12 mouse cellular contexts compared by ENCODE assay signal in genomic region chr2:103901457-103901856, GRCm38 (mm10). TPM values are rescaled to one million over a fixed set of nuclear protein-coding genes. Genes with fewer than 3 reads are reported as not detected.
DNase-seq lines count a peak whose midpoint lies in the region; ATAC-seq and TF ChIP-seq lines count a peak whose summit lies in the region.
"Had no signal": no experiment of that assay in that cellular context is flagged by ENCODE, and none has a peak within 500 bp of the region (broad histone marks: within the 10 kb centered on the region; RNA-seq: fewer than 3 reads in every experiment).

No protein-coding gene starts in this region.

- H3K27me3 ChIP-seq in liver, embryonic 14.5 days (ENCODE audit: control insufficient read depth, insufficient read depth, low read length): no peaks in the 10 kb centered on the region
- H3K27me3 ChIP-seq in forebrain, embryonic 14.5 days (replicated peaks; ENCODE audit: control insufficient read depth, insufficient read depth, low read length): no peaks in the 10 kb centered on the region
- no peaks in the 10 kb centered on the region for H3K27me3 ChIP-seq in intestine, embryonic 15.5 days (replicated peaks)
- H3K27me3 ChIP-seq: midbrain, embryonic 15.5 days had no signal

- WGBS in liver, embryonic 14.5 days (ENCODE audit: insufficient replicate concordance): 72% methylated on average over 1 of the region's 1 CpGs
- WGBS in forebrain, embryonic 14.5 days: 79% methylated on average over 1 of the region's 1 CpGs
- 84% methylated on average over 1 of the region's 1 CpGs for WGBS in intestine, embryonic 15.5 days

- DNase-seq in adrenal gland, adult 2 months: peak; percentile 50
- no peak for DNase-seq in adrenal gland, postnatal 4 days (ENCODE audit: low spot score in 2 of 2)
- peak; percentile 46 for DNase-seq in thymus, postnatal 0 days (ENCODE audit: low spot score)
- DNase-seq in thymus, adult 18-20 months: no peak
- no peak for DNase-seq in liver, embryonic 14.5 days (ENCODE audit: low read depth in 3 of 3, low spot score in 3 of 3)
- no peak for DNase-seq in cerebellum, postnatal 10 days
- DNase-seq in forebrain, embryonic 14.5 days (ENCODE audit: low spot score): no peak
- DNase-seq: cerebellum, postnatal 36 days; gastrocnemius, postnatal 10 days had no signal

- peaks cover 69 to 84% of the 10 kb centered on the region in 2 experiments for H3K4me1 ChIP-seq in liver, embryonic 14.5 days (replicated peaks; ENCODE audit: control insufficient read depth in 2 of 2, insufficient read depth in 2 of 2, low read length in 1 of 2)
- peaks cover 6% of the 10 kb centered on the region for H3K4me1 ChIP-seq in forebrain, embryonic 14.5 days (ENCODE audit: control insufficient read depth, insufficient read depth, low read length)
- H3K4me1 ChIP-seq in intestine, embryonic 15.5 days (replicated peaks): no peaks in the 10 kb centered on the region; the same call in 1 of the 2 replicates

- no peaks in the 10 kb centered on the region for H3K9me3 ChIP-seq in liver, embryonic 14.5 days (ENCODE audit: control insufficient read depth, low read length)
- H3K9me3 ChIP-seq in forebrain, embryonic 14.5 days (replicated peaks; ENCODE audit: control insufficient read depth, low read length): no peaks in the 10 kb centered on the region
- H3K9me3 ChIP-seq in intestine, embryonic 15.5 days: no peaks in the 10 kb centered on the region
- H3K9me3 ChIP-seq: midbrain, embryonic 15.5 days had no signal

- ATAC-seq in liver, embryonic 14.5 days (ENCODE audit: insufficient read depth): no peak
- no peak for ATAC-seq in forebrain, embryonic 14.5 days
- ATAC-seq in intestine, embryonic 15.5 days: no peak
- ATAC-seq: midbrain, embryonic 15.5 days had no signal

- TF ChIP-seq EP300 in liver, embryonic 14.5 days (IDR thresholded peaks at IDR 0.05; ENCODE audit: low read depth): no peak

- peak overlapping the region; percentile 78 for H3K27ac ChIP-seq in liver, embryonic 14.5 days
- H3K27ac ChIP-seq in forebrain, embryonic 14.5 days (ENCODE audit: low read depth, low read length): no peak overlapping the region
- H3K27ac ChIP-seq in intestine, embryonic 15.5 days: no peak overlapping the region
- H3K27ac ChIP-seq: left cerebral cortex, adult 2 months; midbrain, embryonic 15.5 days had no signal

- H3K36me3 ChIP-seq in liver, embryonic 14.5 days (replicated peaks; ENCODE audit: control insufficient read depth, insufficient read depth, low read depth): peaks cover 3% of the 10 kb centered on the region; the same call in 1 of the 2 replicates
- H3K36me3 ChIP-seq in forebrain, embryonic 14.5 days (ENCODE audit: control insufficient read depth, insufficient read depth, low read length): no peaks in the 10 kb centered on the region
- H3K36me3 ChIP-seq in intestine, embryonic 15.5 days: no peaks in the 10 kb centered on the region
- H3K36me3 ChIP-seq: midbrain, embryonic 15.5 days had no signal

- no peak for TF ChIP-seq CTCF in liver, embryonic 14.5 days (IDR thresholded peaks at IDR 0.05; ENCODE audit: low read depth)

- peak overlapping the region; percentile 65 for H3K4me2 ChIP-seq in liver, embryonic 14.5 days (ENCODE audit: low read depth)
- no peak overlapping the region for H3K4me2 ChIP-seq in forebrain, embryonic 14.5 days (ENCODE audit: low read length)
- no peak overlapping the region for H3K4me2 ChIP-seq in intestine, embryonic 15.5 days (replicated peaks)
- H3K4me2 ChIP-seq: midbrain, embryonic 15.5 days had no signal

- H3K9ac ChIP-seq in liver, embryonic 14.5 days (replicated peaks): peak overlapping the region; percentile 15
- no peak overlapping the region for H3K9ac ChIP-seq in forebrain, embryonic 14.5 days (ENCODE audit: low read length)
- no peak overlapping the region for H3K9ac ChIP-seq in intestine, embryonic 15.5 days
- H3K9ac ChIP-seq: midbrain, embryonic 15.5 days had no signal

- peak overlapping the region in 1 of 2 experiments; percentile 46; a peak in 1 of 4 replicates for H3K4me3 ChIP-seq in liver, embryonic 14.5 days (ENCODE audit: insufficient read depth in 1 of 2, low read depth in 2 of 2, low read length in 2 of 2)
- no peak overlapping the region for H3K4me3 ChIP-seq in forebrain, embryonic 14.5 days (ENCODE audit: low read depth, low read length)
- no peak overlapping the region for H3K4me3 ChIP-seq in intestine, embryonic 15.5 days (replicated peaks)
- H3K4me3 ChIP-seq: left cerebral cortex, adult 2 months; midbrain, embryonic 15.5 days had no signal

RNA-seq across cellular contexts. Expression of gene Lmo2, which starts 56.3 kb away (rescaled TPM):
- 10 to 100 TPM; 19.1 to 31.8 TPM for total RNA-seq in adrenal gland, adult 2 months (2021)
- 24.0 and 26.7 TPM in 2 replicates for polyA plus RNA-seq in adrenal gland, adult 2 months (2012; rRNA removed)
- 10 to 100 TPM; 40.0 to 41.3 TPM for total RNA-seq in adrenal gland, postnatal 4 days (2021)
- 4.2 and 4.3 TPM in 2 replicates for polyA plus RNA-seq in thymus, postnatal 0 days (2015; fragmentation: Nextera tagmentation; extraction: Ambion mirVana)
- polyA plus RNA-seq in liver, embryonic 14.5 days (2012; rRNA removed): 108 and 152 TPM in 2 replicates
- polyA plus RNA-seq in liver, embryonic 14.5 days (2014; fragmentation: Nextera tagmentation; extraction: Ambion mirVana): 143 and 165 TPM in 2 replicates
- polyA plus RNA-seq in forebrain, embryonic 14.5 days (2014; fragmentation: Nextera tagmentation; extraction: Ambion mirVana): 30.2 TPM in 2 replicates
- 18.2 and 23.5 TPM in 2 replicates for polyA plus RNA-seq in intestine, embryonic 15.5 days (2015; fragmentation: Nextera tagmentation; extraction: Ambion mirVana)

Comparison
In these comparisons a context has a peak if more than half of its experiments do, and no peak if none do; other contexts are left out.
1. DNase-seq: peak in adrenal gland, adult 2 months (single experiment) and thymus, postnatal 0 days (single experiment); none in adrenal gland, postnatal 4 days (0 of 2), thymus, adult 18-20 months (0 of 2), liver, embryonic 14.5 days (0 of 3), cerebellum, postnatal 10 days (0 of 2) and forebrain, embryonic 14.5 days (single experiment).